Mouse (Mus musculus) kidney, embryonic 16.5 days (tissue): ENCODE results near the gene Eps15l1. TPM values are rescaled to one million over a fixed set of nuclear protein-coding genes. Genes with fewer than 3 reads are reported as not detected.

ENCODE experiments used
- ATAC-seq: fragments of 200-750 bp; cut with Nextera tagmentation; 2 replicates; pipeline ENCODE4 v1.8.0; 2017; ENCODE audit warnings: moderate TSS enrichment; ENCODE audit not compliant: low FRiP score, low TSS enrichment
- H3K27ac ChIP-seq: fragments of 300-500 bp; sonication (generic); 2 replicates; pipeline ENCODE4 v1.5.1; 2014; ENCODE audit warnings: low read length
- H3K27me3 ChIP-seq: fragments of 300-500 bp; sonication (generic); 2 replicates; pipeline ENCODE4 v1.6.1; 2014; ENCODE audit warnings: low read length, control low read depth, mixed read lengths; ENCODE audit not compliant: insufficient read depth
- H3K36me3 ChIP-seq: fragments of 300-500 bp; sonication (generic); 2 replicates; pipeline ENCODE4 v1.6.1; 2014; ENCODE audit warnings: low read length, control low read depth, mixed read lengths; ENCODE audit not compliant: insufficient read depth
- H3K4me1 ChIP-seq: fragments of 300-500 bp; sonication (generic); 2 replicates; pipeline ENCODE4 v1.6.1; 2014; ENCODE audit warnings: low read length, control low read depth, mixed read lengths; ENCODE audit not compliant: insufficient read depth
- H3K4me2 ChIP-seq: fragments of 300-500 bp; sonication (generic); replicated peaks from 2 replicates; pipeline ENCODE4 v1.6.1; 2014; ENCODE audit warnings: low read depth, low read length
- H3K4me3 ChIP-seq: fragments of 300-500 bp; sonication (generic); 2 replicates; pipeline ENCODE4 v1.5.1; 2014; ENCODE audit warnings: mild to moderate bottlenecking, low read length
- H3K9ac ChIP-seq: fragments of 300-500 bp; sonication (generic); replicated peaks from 2 replicates; pipeline ENCODE4 v1.6.1; 2014; ENCODE audit warnings: low read length
- H3K9me3 ChIP-seq: fragments of 300-500 bp; sonication (generic); 2 replicates; pipeline ENCODE4 v1.6.1; 2016; ENCODE audit warnings: low read length, control low read depth
- whole genome bisulfite sequencing: fragments of 180-500 bp; shearing (Covaris S2); extraction: QIAGEN DNeasy Blood & Tissue Kit; methylation state at CpG from one replicate; pipeline ENCODE4 v1.1.7; 2014; 5-methylcytosine and 5-hydroxymethylcytosine counted together
- polyA plus RNA-seq: library from polyadenylated mRNA; unstranded; fragments of >200 nt; fragmentation: Nextera tagmentation; extraction: Ambion mirVana; gene quantifications from 2 replicates; pipeline ENCODE4 v1.2.1, GENCODE M21; 2015

Gene Eps15l1
- polyA plus RNA-seq, 1 experiment from 2014 or later, result 61.3 TPM

DNA sequence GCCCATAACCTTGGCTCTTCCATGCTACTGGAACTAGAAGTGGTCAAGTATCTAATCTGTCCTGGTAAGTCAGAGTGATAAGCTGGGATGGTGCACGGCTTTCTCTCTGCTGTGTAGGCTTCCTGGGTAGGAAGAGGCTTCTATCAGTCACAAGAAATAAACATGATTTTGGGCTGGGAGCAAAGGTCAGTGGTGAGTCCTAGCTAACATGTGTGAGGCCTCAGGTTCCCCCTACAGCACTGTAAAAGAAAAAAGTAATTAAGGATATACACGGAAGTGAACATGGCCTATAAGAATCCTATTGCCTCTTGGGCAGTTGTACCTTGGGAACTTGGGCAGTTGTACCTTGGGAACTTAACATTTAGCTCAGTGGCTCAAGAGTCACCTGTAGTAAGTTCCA, 44.4 kb downstream of the Eps15l1 start:
- no peak for ATAC-seq
- no peaks in the 10 kb centered on the region for H3K9me3 ChIP-seq
- WGBS, result 82% methylated on average over 2 of the region's 2 CpGs

DNA sequence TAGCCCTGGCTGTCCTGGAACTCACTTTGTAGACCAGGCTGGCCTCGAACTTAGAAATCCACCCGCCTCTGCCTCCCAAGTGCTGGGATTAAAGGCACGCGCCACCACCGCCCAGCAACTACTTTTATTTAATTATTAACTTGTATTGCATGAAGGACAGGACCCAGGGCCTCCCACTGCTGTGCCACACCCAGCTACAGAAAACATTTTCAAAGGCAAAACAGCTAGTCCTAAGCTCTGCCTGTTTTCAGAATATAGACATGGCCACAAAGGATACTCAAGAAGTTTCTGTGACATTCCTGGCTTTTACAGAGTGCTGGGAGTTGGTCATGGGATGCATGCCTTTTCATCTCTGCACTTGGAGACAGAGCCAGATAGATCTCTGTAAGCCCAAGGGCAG, 45.0 kb downstream of the Eps15l1 start:
- no peak overlapping the region for H3K4me3 ChIP-seq
- H3K4me2 ChIP-seq, result no peak overlapping the region
- peaks cover 86% of the 10 kb centered on the region for H3K36me3 ChIP-seq
- H3K27me3 ChIP-seq, result no peaks in the 10 kb centered on the region
- no peak for ATAC-seq
- H3K4me1 ChIP-seq, result no peaks in the 10 kb centered on the region
- H3K27ac ChIP-seq, result no peak overlapping the region
- H3K9me3 ChIP-seq, result no peaks in the 10 kb centered on the region
- 94% methylated on average over 5 of the region's 5 CpGs for WGBS
- H3K9ac ChIP-seq, result no peak overlapping the region

More for the DNA sequence above, 44.4 kb downstream of the Eps15l1 start:
- H3K4me2 ChIP-seq, result no peak overlapping the region
- H3K4me1 ChIP-seq, result no peaks in the 10 kb centered on the region
- no peak overlapping the region for H3K27ac ChIP-seq
- H3K9ac ChIP-seq, result no peak overlapping the region
- H3K4me3 ChIP-seq, result no peak overlapping the region
- no peaks in the 10 kb centered on the region for H3K27me3 ChIP-seq
- peaks cover 86% of the 10 kb centered on the region for H3K36me3 ChIP-seq

GRCm38 (mm10) chr8:72375161-72375560, 46.1 kb downstream of the Eps15l1 start:
- Histone ChIP-seq H3K36me3 (peaks cover 87% of the 10 kb centered on the region), H3K4me3 (no peak overlapping the region), H3K9me3 (no peaks in the 10 kb centered on the region), H3K27me3 (no peaks in the 10 kb centered on the region), H3K27ac (no peak overlapping the region), H3K4me2 (no peak overlapping the region), H3K4me1 (no peaks in the 10 kb centered on the region), H3K9ac (no peak overlapping the region)
- no peak for ATAC-seq
- 79% methylated on average over 5 of the region's 5 CpGs for WGBS

- Histone ChIP-seq H3K27ac (no peak overlapping the region), H3K36me3 (peaks cover 88% of the 10 kb centered on the region), H3K9ac (no peak overlapping the region), H3K27me3 (no peaks in the 10 kb centered on the region), H3K4me2 (no peak overlapping the region), H3K4me1 (no peaks in the 10 kb centered on the region), H3K4me3 (no peak overlapping the region), H3K9me3 (no peaks in the 10 kb centered on the region)
- WGBS, result 96% methylated on average over 4 of the region's 4 CpGs
- no peak for ATAC-seq
Measured at GRCm38 (mm10) chr8:72372311-72372710, 48.9 kb downstream of the Eps15l1 start.

GRCm38 (mm10) chr8:72371356-72371755, 49.9 kb downstream of the Eps15l1 start:
- H3K4me3 ChIP-seq, result no peak overlapping the region
- no peaks in the 10 kb centered on the region for H3K4me1 ChIP-seq
- H3K4me2 ChIP-seq, result no peak overlapping the region
- H3K27ac ChIP-seq, result no peak overlapping the region
- H3K9ac ChIP-seq, result no peak overlapping the region
- H3K36me3 ChIP-seq, result peaks cover 86% of the 10 kb centered on the region
- no peaks in the 10 kb centered on the region for H3K27me3 ChIP-seq
- WGBS, result 94% methylated on average over 3 of the region's 3 CpGs
- no peak for ATAC-seq
- no peaks in the 10 kb centered on the region for H3K9me3 ChIP-seq

- 99% methylated on average over 2 of the region's 2 CpGs for WGBS
- no peaks in the 10 kb centered on the region for H3K4me1 ChIP-seq
- no peak overlapping the region for H3K4me3 ChIP-seq
- ATAC-seq, result no peak
- H3K27ac ChIP-seq, result no peak overlapping the region
- peaks cover 65% of the 10 kb centered on the region for H3K36me3 ChIP-seq
- no peaks in the 10 kb centered on the region for H3K9me3 ChIP-seq
- no peaks in the 10 kb centered on the region for H3K27me3 ChIP-seq
- no peak overlapping the region for H3K9ac ChIP-seq
- H3K4me2 ChIP-seq, result no peak overlapping the region
Measured at GRCm38 (mm10) chr8:72366435-72366834, 54.8 kb downstream of the Eps15l1 start.

GRCm38 (mm10) chr8:72365826-72366225, 55.4 kb downstream of the Eps15l1 start:
- Histone ChIP-seq H3K36me3 (peaks cover 60% of the 10 kb centered on the region), H3K4me3 (no peak overlapping the region), H3K4me1 (no peaks in the 10 kb centered on the region), H3K4me2 (no peak overlapping the region), H3K27ac (no peak overlapping the region), H3K9me3 (no peaks in the 10 kb centered on the region), H3K9ac (no peak overlapping the region), H3K27me3 (no peaks in the 10 kb centered on the region)
- peak; percentile 77 for ATAC-seq
- WGBS, result 12% methylated on average over 3 of the region's 3 CpGs

- Histone ChIP-seq H3K9ac (no peak overlapping the region), H3K27me3 (no peaks in the 10 kb centered on the region), H3K36me3 (peaks cover 53% of the 10 kb centered on the region), H3K9me3 (no peaks in the 10 kb centered on the region), H3K4me3 (no peak overlapping the region), H3K4me1 (no peaks in the 10 kb centered on the region), H3K4me2 (no peak overlapping the region), H3K27ac (no peak overlapping the region)
- 93% methylated on average over 2 of the region's 2 CpGs for WGBS
- no peak for ATAC-seq
Measured at GRCm38 (mm10) chr8:72365016-72365415, 56.2 kb downstream of the Eps15l1 start.

- no peak overlapping the region for H3K27ac ChIP-seq
- H3K36me3 ChIP-seq, result peaks cover 46% of the 10 kb centered on the region
- no peak overlapping the region for H3K9ac ChIP-seq
- no peak overlapping the region for H3K4me3 ChIP-seq
- H3K9me3 ChIP-seq, result no peaks in the 10 kb centered on the region
- WGBS, result 60% methylated on average over 7 of the region's 7 CpGs
- no peaks in the 10 kb centered on the region for H3K4me1 ChIP-seq
- no peak overlapping the region for H3K4me2 ChIP-seq
- H3K27me3 ChIP-seq, result no peaks in the 10 kb centered on the region
- ATAC-seq, result no peak
Measured at GRCm38 (mm10) chr8:72363457-72363856, 57.8 kb downstream of the Eps15l1 start.

DNA sequence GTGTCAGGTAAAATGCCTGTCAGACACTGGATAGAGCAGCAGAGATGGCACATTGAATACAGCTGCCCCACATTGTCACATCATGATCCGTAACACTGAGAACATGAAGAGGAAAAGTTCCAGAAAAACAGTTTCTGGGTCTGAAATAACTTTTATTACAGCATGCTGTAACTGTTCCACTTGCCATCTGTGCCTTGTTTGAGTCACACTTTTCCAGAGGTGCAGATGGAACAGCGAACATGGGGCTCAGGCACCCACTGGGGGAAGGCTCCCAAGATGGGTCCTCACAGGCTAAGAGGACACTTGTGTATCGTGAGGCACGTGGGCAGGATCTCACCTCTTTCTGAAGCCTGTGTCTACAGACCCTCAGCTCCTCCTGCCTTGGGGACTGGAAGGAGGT, 58.5 kb downstream of the Eps15l1 start:
- H3K9ac ChIP-seq, result no peak overlapping the region
- H3K27me3 ChIP-seq, result no peaks in the 10 kb centered on the region
- no peak overlapping the region for H3K4me2 ChIP-seq
- no peak overlapping the region for H3K27ac ChIP-seq
- peaks cover 46% of the 10 kb centered on the region for H3K36me3 ChIP-seq
- 94% methylated on average over 4 of the region's 4 CpGs for WGBS
- no peaks in the 10 kb centered on the region for H3K4me1 ChIP-seq
- H3K4me3 ChIP-seq, result no peak overlapping the region
- H3K9me3 ChIP-seq, result no peaks in the 10 kb centered on the region
- no peak for ATAC-seq

DNA sequence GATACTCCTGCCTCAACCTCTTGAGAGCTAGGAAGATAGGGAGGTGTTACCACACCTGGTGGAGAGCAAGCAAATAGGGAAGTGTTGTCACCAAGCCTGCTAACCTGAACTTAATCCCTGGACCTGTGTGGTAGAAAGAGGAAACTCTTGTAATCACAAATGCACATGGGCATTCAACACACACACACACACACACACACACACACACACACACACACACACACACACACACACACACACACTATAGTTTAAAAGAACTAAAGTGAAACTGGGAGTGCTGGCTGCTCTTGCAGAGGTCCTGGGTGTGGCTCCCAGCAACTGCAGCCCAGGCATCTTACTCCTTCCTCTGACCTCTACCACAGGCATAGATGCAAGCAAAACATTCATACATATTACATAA, 61.1 kb downstream of the Eps15l1 start:
- no peak overlapping the region for H3K4me3 ChIP-seq
- no peaks in the 10 kb centered on the region for H3K4me1 ChIP-seq
- H3K36me3 ChIP-seq, result peaks cover 47% of the 10 kb centered on the region
- H3K27ac ChIP-seq, result no peak overlapping the region
- no peaks in the 10 kb centered on the region for H3K27me3 ChIP-seq
- no peak overlapping the region for H3K4me2 ChIP-seq
- no peak for ATAC-seq
- no peak overlapping the region for H3K9ac ChIP-seq
- H3K9me3 ChIP-seq, result no peaks in the 10 kb centered on the region
